Mouse (Mus musculus): ENCODE results near the gene Slc46a1.

DNA sequence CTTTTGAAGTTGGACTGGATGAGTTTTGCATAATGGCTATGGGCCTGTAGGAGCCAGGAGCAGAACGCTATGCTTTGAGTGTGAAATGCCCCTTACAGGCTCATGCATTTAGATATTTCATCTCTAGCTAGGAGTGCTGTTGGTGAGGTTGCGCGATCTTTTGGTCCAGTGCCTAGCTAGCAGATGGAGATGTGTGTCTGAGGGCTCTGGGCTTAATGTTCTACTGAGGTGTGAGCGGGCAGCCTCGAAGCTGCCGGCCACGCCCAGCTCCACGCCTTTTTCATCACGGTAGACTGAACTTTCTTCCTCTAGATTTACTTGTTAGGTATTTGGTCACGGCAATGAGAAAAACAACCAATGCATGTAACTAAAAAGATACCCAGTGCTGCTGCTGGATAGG is 34.3 kb upstream of the Slc46a1 start:
- no peak for TF ChIP-seq CTCF (IDR thresholded peaks at IDR 0.05; ENCODE audit: control insufficient read depth, insufficient read depth, insufficient replicate concordance, low read depth, low read length)
- no peak for TF ChIP-seq POLR2A (IDR thresholded peaks at IDR 0.05; ENCODE audit: control insufficient read depth, low read depth, low read length)
